Mouse (Mus musculus): ENCODE data around the gene D330045A20Rik. TPM values are rescaled to one million over a fixed set of nuclear protein-coding genes. Genes with fewer than 3 reads are reported as not detected.
A peak's percentile ranks its signal among the peaks of the same experiment; 100 is the strongest.
"Not testable (repeated sequence)": the region's sequence is repeated elsewhere in the genome, so short reads cannot be mapped to it uniquely, and the experiment has no call there.

D330045A20Rik gene
- polyA plus RNA-seq, 1 experiment from 2014 or later, result 2.7 TPM

DNA sequence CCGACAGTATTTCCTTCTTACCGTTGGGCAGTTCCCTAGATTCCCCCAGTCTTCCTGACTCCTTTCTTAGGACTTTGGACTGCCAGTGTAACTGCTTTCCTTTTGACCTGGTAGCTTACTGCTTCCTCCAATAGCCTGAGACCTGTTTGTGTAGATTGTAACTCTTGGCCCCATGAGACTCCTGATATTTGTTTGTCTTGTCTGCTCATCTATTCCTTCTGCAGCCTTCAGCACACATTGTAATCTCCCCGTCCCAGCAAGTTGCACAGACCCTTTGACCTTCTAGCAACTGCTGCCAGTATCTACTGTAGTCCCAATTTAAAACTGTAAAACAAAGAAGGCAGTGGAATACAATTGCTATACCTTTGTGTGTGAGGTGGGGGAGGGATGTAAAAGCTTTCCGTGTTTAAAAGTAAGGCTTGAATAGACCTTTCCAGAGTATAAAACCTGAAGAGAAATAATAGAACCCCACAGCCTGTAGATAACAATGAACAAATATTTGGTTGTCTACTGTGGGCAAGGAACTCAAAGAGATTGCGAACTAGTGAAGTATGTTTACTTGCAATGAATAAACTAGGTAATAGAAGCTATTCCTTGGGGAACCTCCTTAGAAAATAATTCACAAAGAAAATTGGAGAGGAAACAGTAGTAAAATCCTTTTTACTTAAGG lies 82.2 kb downstream of the D330045A20Rik start:
- WGBS, result 69% methylated on average over 5 of the region's 5 CpGs
- H3K4me2 ChIP-seq (replicated peaks; ENCODE audit: low read depth, low read length), result no peak overlapping the region

DNA sequence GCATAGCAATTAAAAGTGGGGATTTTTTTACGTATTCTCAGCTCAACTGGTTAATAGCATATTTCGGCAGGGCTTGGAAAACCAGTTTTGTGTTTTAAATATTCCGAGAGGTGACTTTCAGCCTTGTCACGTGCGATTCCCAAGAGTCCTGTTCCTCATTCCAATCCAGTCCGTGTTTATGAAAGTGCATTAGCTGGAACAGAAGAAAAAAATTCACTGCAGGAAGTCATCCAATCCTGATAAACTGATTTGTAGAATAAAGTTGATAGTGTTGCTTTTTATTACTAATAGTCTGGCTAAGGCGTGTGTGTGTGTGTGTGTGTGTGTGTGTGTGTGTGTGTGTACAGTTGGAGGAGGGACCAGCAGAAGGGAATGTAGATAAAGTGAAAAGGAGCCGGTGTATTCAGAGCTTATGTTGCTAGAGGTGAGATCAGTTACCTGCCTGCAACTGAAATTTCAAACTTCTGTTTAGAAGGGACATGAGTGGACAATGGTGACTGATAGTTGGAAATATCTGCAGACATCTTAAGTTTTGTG lies 82.8 kb downstream of the D330045A20Rik start, which contains the start of gene Rnf128:
Gene Rnf128, plus strand, starts transcription at position 392 of the 537 bp plus-strand sequence.
- Histone ChIP-seq H3K4me1 (ENCODE audit: control insufficient read depth, insufficient read depth, low read length) (no peaks in the 10 kb centered on the region), H3K4me2 (replicated peaks; ENCODE audit: low read depth, low read length) (no peak within 1 kb of the TSS), H3K9ac (ENCODE audit: low read depth, low read length) (no peak within 1 kb of the TSS), H3K4me3 (ENCODE audit: low read length) (peak within 1 kb of the TSS; percentile 9; the same call in 1 of the 2 replicates), H3K27ac (ENCODE audit: low read depth, low read length) (no peak within 1 kb of the TSS), H3K27me3 (ENCODE audit: control insufficient read depth, insufficient read depth, low read length) (no peaks in the 10 kb centered on the region), H3K36me3 (ENCODE audit: control insufficient read depth, insufficient read depth, low read length) (no peaks in the 10 kb centered on the region), H3K9me3 (ENCODE audit: control insufficient read depth, low read length) (no peaks in the 10 kb centered on the region)
- ATAC-seq (ENCODE audit: low FRiP score, low TSS enrichment), result no peak
- WGBS, result 72% methylated on average over 8 of the region's 8 CpGs

More for the DNA sequence above, 82.2 kb downstream of the D330045A20Rik start:
- Histone ChIP-seq H3K4me1 (ENCODE audit: control insufficient read depth, insufficient read depth, low read length) (no peaks in the 10 kb centered on the region), H3K9me3 (ENCODE audit: control insufficient read depth, low read length) (no peaks in the 10 kb centered on the region), H3K27ac (ENCODE audit: low read depth, low read length) (no peak overlapping the region), H3K4me3 (ENCODE audit: low read length) (no peak overlapping the region), H3K9ac (ENCODE audit: low read depth, low read length) (no peak overlapping the region), H3K36me3 (ENCODE audit: control insufficient read depth, insufficient read depth, low read length) (no peaks in the 10 kb centered on the region), H3K27me3 (ENCODE audit: control insufficient read depth, insufficient read depth, low read length) (no peaks in the 10 kb centered on the region)
- no peak for ATAC-seq (ENCODE audit: low FRiP score, low TSS enrichment)

- no peaks in the 10 kb centered on the region for H3K9me3 ChIP-seq (ENCODE audit: control insufficient read depth, low read length)
- no peaks in the 10 kb centered on the region for H3K27me3 ChIP-seq (ENCODE audit: control insufficient read depth, insufficient read depth, low read length)
- no peaks in the 10 kb centered on the region for H3K4me1 ChIP-seq (ENCODE audit: control insufficient read depth, insufficient read depth, low read length)
- H3K27ac ChIP-seq (ENCODE audit: low read depth, low read length), result no peak overlapping the region
- no peak overlapping the region for H3K4me2 ChIP-seq (replicated peaks; ENCODE audit: low read depth, low read length)
- H3K4me3 ChIP-seq (ENCODE audit: low read length), result no peak overlapping the region
- 86% methylated on average over 3 of the region's 3 CpGs for WGBS
- no peak for ATAC-seq (ENCODE audit: low FRiP score, low TSS enrichment)
- no peak overlapping the region for H3K9ac ChIP-seq (ENCODE audit: low read depth, low read length)
- no peaks in the 10 kb centered on the region for H3K36me3 ChIP-seq (ENCODE audit: control insufficient read depth, insufficient read depth, low read length)
Measured at GRCm38 (mm10) chrX:139570054-139570453, 89.9 kb downstream of the D330045A20Rik start.

DNA sequence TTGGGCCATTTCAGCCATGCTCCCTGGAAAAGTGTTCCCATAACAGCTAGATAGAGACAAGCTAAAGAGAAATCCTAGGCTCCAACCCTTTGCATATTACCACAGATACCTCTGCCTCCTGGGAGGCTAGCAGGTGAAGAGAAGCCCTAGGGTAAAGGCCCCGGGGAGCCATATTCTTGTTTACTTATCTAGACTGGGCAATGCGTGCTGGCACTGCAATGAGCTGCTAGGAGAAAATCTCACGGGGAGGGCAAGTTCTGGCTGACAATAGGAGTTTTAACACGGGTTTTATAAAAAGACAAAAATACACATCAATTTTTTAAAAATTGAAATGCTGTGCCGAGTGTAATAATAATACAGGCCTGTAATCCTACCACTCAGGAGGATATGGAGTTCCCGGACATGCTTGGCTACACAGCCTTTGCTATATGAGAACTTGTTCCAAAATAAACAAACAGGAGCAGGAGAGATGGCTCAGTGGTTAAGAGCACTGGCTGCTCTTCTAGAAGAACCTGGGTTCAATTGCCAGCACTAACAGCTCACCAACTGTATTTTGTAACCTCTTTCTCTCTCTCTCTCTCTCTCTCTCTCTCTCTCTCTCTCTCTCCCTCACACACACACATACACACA lies 98.6 kb downstream of the D330045A20Rik start:
- 52% methylated on average over 6 of the region's 6 CpGs for WGBS
- H3K4me1 ChIP-seq (ENCODE audit: control insufficient read depth, insufficient read depth, low read length), result no peaks in the 10 kb centered on the region
- no peak overlapping the region for H3K27ac ChIP-seq (ENCODE audit: low read depth, low read length)
- H3K4me2 ChIP-seq (replicated peaks; ENCODE audit: low read depth, low read length), result no peak overlapping the region
- no peaks in the 10 kb centered on the region for H3K9me3 ChIP-seq (ENCODE audit: control insufficient read depth, low read length)
- no peak overlapping the region for H3K4me3 ChIP-seq (ENCODE audit: low read length)
- H3K27me3 ChIP-seq (ENCODE audit: control insufficient read depth, insufficient read depth, low read length), result no peaks in the 10 kb centered on the region
- ATAC-seq (ENCODE audit: low FRiP score, low TSS enrichment), result peak; percentile 43; the same call in 1 of the 2 replicates
- no peak overlapping the region for H3K9ac ChIP-seq (ENCODE audit: low read depth, low read length)
- no peaks in the 10 kb centered on the region for H3K36me3 ChIP-seq (ENCODE audit: control insufficient read depth, insufficient read depth, low read length)

DNA sequence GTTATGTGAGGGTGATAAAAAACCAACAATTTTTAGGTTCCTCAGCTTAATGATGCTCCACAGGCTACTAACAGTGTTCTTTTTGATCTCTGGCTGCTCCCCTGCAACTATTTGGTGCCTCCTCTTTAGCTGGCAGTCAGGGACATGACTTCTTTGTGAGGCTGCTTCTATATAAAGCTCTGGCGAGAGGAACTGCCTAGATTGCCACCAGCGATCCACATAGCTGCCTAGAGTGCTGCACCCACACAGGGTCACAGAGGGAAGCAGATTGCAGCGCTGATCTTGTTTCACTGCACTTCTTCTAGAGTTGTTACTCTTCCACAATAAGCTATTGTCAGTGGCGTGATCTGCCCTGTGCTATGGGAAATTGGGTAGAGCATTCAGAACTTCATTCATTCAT lies 103.4 kb downstream of the D330045A20Rik start:
- no peak overlapping the region for H3K4me2 ChIP-seq (replicated peaks; ENCODE audit: low read depth, low read length)
- no peaks in the 10 kb centered on the region for H3K36me3 ChIP-seq (ENCODE audit: control insufficient read depth, insufficient read depth, low read length)
- H3K9ac ChIP-seq (ENCODE audit: low read depth, low read length), result no peak overlapping the region
- no peak overlapping the region for H3K4me3 ChIP-seq (ENCODE audit: low read length)
- no peak for ATAC-seq (ENCODE audit: low FRiP score, low TSS enrichment)
- WGBS, result 46% methylated on average over 4 of the region's 4 CpGs
- no peak overlapping the region for H3K27ac ChIP-seq (ENCODE audit: low read depth, low read length)
- no peaks in the 10 kb centered on the region for H3K9me3 ChIP-seq (ENCODE audit: control insufficient read depth, low read length)
- no peaks in the 10 kb centered on the region for H3K4me1 ChIP-seq (ENCODE audit: control insufficient read depth, insufficient read depth, low read length)
- no peaks in the 10 kb centered on the region for H3K27me3 ChIP-seq (ENCODE audit: control insufficient read depth, insufficient read depth, low read length)

GRCm38 (mm10) chrX:139586676-139587075 lies 106.5 kb downstream of the D330045A20Rik start:
- not testable (repeated sequence) for H3K4me2 ChIP-seq (replicated peaks; ENCODE audit: low read depth, low read length); H3K36me3 ChIP-seq (ENCODE audit: control insufficient read depth, insufficient read depth, low read length); H3K9me3 ChIP-seq (ENCODE audit: control insufficient read depth, low read length); ATAC-seq (ENCODE audit: low FRiP score, low TSS enrichment); H3K4me1 ChIP-seq (ENCODE audit: control insufficient read depth, insufficient read depth, low read length); H3K27ac ChIP-seq (ENCODE audit: low read depth, low read length); H3K27me3 ChIP-seq (ENCODE audit: control insufficient read depth, insufficient read depth, low read length); H3K4me3 ChIP-seq (ENCODE audit: low read length); H3K9ac ChIP-seq (ENCODE audit: low read depth, low read length)
- WGBS, result 72% methylated on average over 2 of the region's 2 CpGs

DNA sequence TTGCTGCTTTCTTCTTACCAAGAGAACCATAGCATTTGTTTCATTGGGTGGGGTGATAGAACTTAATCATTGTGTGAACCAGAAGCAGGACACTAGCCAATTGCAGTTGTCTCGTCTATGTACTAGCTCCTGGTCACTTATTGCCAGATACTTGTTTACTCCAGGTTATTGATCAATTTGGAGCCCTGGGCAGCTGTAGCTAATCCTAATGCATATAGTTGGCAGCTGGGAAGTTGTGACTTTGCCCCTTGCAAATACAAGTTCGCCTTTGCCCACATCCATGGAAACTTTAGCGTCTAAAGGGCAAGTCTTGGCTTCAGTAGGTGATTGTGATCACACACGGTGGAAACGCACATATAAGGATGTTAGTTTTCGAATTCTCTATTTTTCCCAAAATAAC lies 116.2 kb downstream of the D330045A20Rik start:
- H3K27ac ChIP-seq (ENCODE audit: low read depth, low read length), result no peak overlapping the region
- H3K9ac ChIP-seq (ENCODE audit: low read depth, low read length), result no peak overlapping the region
- no peaks in the 10 kb centered on the region for H3K27me3 ChIP-seq (ENCODE audit: control insufficient read depth, insufficient read depth, low read length)
- no peaks in the 10 kb centered on the region for H3K4me1 ChIP-seq (ENCODE audit: control insufficient read depth, insufficient read depth, low read length)
- H3K4me3 ChIP-seq (ENCODE audit: low read length), result no peak overlapping the region
- no peak for ATAC-seq (ENCODE audit: low FRiP score, low TSS enrichment)
- WGBS, result 79% methylated on average over 6 of the region's 6 CpGs
- H3K36me3 ChIP-seq (ENCODE audit: control insufficient read depth, insufficient read depth, low read length), result no peaks in the 10 kb centered on the region
- no peak overlapping the region for H3K4me2 ChIP-seq (replicated peaks; ENCODE audit: low read depth, low read length)
- no peaks in the 10 kb centered on the region for H3K9me3 ChIP-seq (ENCODE audit: control insufficient read depth, low read length)

All from kidney, embryonic 14.5 days (tissue).